Comparison of ENCODE assay signal across 14 mouse cellular contexts in the genomic region with DNA sequence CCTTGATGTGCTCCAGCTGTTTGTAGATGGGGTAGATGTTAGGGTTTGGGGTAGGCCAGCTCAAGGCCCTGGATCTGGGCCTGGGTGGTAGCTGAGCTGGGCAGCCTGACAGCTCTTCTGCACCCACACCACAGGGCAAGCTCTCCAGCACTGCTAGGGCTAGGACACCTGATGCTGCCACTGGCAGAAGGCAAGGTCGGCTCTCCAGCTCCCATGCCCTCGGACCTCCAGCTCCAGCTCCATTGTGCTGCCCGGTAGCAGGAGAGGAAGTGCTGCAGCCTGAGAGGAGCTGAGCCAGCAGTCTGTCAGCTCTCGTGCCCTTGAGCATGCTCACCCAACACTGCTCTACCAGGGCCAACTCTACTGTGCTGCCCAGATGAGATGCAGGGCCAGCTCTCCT. TPM values are rescaled to one million over a fixed set of nuclear protein-coding genes. Genes with fewer than 3 reads are reported as not detected.
A peak's percentile ranks its signal among the peaks of the same experiment; 100 is the strongest.
DNase-seq lines count a peak whose midpoint lies in the region; ATAC-seq lines count a peak whose summit lies in the region.
"Had no signal": no experiment of that assay in that cellular context is flagged by ENCODE, and none has a peak within 500 bp of the region (broad histone marks: within the 10 kb centered on the region; RNA-seq: fewer than 3 reads in every experiment).

No protein-coding gene starts in this region.

- H3K36me3 ChIP-seq in midbrain, embryonic 12.5 days: no peaks in the 10 kb centered on the region
- no peaks in the 10 kb centered on the region for H3K36me3 ChIP-seq in midbrain, embryonic 14.5 days (ENCODE audit: control insufficient read depth, insufficient read depth, low read length)
- H3K36me3 ChIP-seq: embryonic facial prominence, embryonic 15.5 days; forebrain, embryonic 12.5 days; heart, embryonic 15.5 days; hindbrain, embryonic 12.5 days; neural tube, embryonic 12.5 days had no signal

- peak; percentile 52; the same call in 1 of the 2 replicates for ATAC-seq in midbrain, embryonic 12.5 days (ENCODE audit: low FRiP score, low read depth)
- no peak for ATAC-seq in midbrain, embryonic 14.5 days (ENCODE audit: low FRiP score, low TSS enrichment)

- DNase-seq in layer of hippocampus, postnatal 10 days (ENCODE audit: low spot score in 2 of 2): peak; percentile 14 to 38
- no peak for DNase-seq in layer of hippocampus, adult 9-10 months (ENCODE audit: low spot score)
- DNase-seq in midbrain, embryonic 14.5 days: no peak
- DNase-seq in adrenal gland, adult 2 months: peak; percentile 80
- DNase-seq in adrenal gland, postnatal 10 days: peak; percentile 70
- no peak for DNase-seq in urinary bladder, postnatal 14 days (ENCODE audit: low spot score)
- DNase-seq in kidney, adult 11 months: no peak

- no peak overlapping the region for H3K4me3 ChIP-seq in midbrain, embryonic 12.5 days
- no peak overlapping the region for H3K4me3 ChIP-seq in midbrain, embryonic 14.5 days (replicated peaks; ENCODE audit: low read depth, low read length)
- H3K4me3 ChIP-seq: embryonic facial prominence, embryonic 15.5 days; forebrain, embryonic 12.5 days; heart, embryonic 15.5 days; hindbrain, embryonic 12.5 days; neural tube, embryonic 12.5 days had no signal

- no peak overlapping the region for H3K4me2 ChIP-seq in midbrain, embryonic 12.5 days (replicated peaks)
- no peak overlapping the region for H3K4me2 ChIP-seq in midbrain, embryonic 14.5 days (ENCODE audit: low read length)
- H3K4me2 ChIP-seq: embryonic facial prominence, embryonic 15.5 days; forebrain, embryonic 12.5 days; heart, embryonic 15.5 days; hindbrain, embryonic 12.5 days; neural tube, embryonic 12.5 days had no signal

- WGBS in midbrain, embryonic 12.5 days: 85% methylated on average over 4 of the region's 4 CpGs
- 90% methylated on average over 4 of the region's 4 CpGs for WGBS in midbrain, embryonic 14.5 days

- no peak overlapping the region for H3K27ac ChIP-seq in midbrain, embryonic 12.5 days (replicated peaks)
- H3K27ac ChIP-seq in midbrain, embryonic 14.5 days (replicated peaks; ENCODE audit: low read depth, low read length): no peak overlapping the region
- H3K27ac ChIP-seq: embryonic facial prominence, embryonic 15.5 days; forebrain, embryonic 12.5 days; heart, embryonic 15.5 days; hindbrain, embryonic 12.5 days; neural tube, embryonic 12.5 days had no signal

- H3K9ac ChIP-seq in midbrain, embryonic 12.5 days (replicated peaks): no peak overlapping the region
- H3K9ac ChIP-seq in midbrain, embryonic 14.5 days (replicated peaks; ENCODE audit: low read length): no peak overlapping the region
- H3K9ac ChIP-seq: embryonic facial prominence, embryonic 15.5 days; forebrain, embryonic 12.5 days; heart, embryonic 15.5 days; hindbrain, embryonic 12.5 days; neural tube, embryonic 12.5 days had no signal

- H3K27me3 ChIP-seq in midbrain, embryonic 12.5 days: peaks cover 7% of the 10 kb centered on the region
- H3K27me3 ChIP-seq in midbrain, embryonic 14.5 days (ENCODE audit: control insufficient read depth, insufficient read depth, low read length): no peaks in the 10 kb centered on the region
- H3K27me3 ChIP-seq: embryonic facial prominence, embryonic 15.5 days; forebrain, embryonic 12.5 days; heart, embryonic 15.5 days; hindbrain, embryonic 12.5 days; neural tube, embryonic 12.5 days had no signal

- H3K4me1 ChIP-seq in midbrain, embryonic 12.5 days: no peaks in the 10 kb centered on the region
- no peaks in the 10 kb centered on the region for H3K4me1 ChIP-seq in midbrain, embryonic 14.5 days (ENCODE audit: control insufficient read depth, insufficient read depth, low read length)
- H3K4me1 ChIP-seq: embryonic facial prominence, embryonic 15.5 days; forebrain, embryonic 12.5 days; hindbrain, embryonic 12.5 days; neural tube, embryonic 12.5 days had no signal

- no peaks in the 10 kb centered on the region for H3K9me3 ChIP-seq in midbrain, embryonic 12.5 days
- no peaks in the 10 kb centered on the region for H3K9me3 ChIP-seq in midbrain, embryonic 14.5 days (ENCODE audit: control insufficient read depth, low read length)
- H3K9me3 ChIP-seq: embryonic facial prominence, embryonic 15.5 days; forebrain, embryonic 12.5 days; heart, embryonic 15.5 days; hindbrain, embryonic 12.5 days; neural tube, embryonic 12.5 days had no signal

RNA-seq across cellular contexts. Expression of a gene that starts 8.3 kb away (rescaled TPM):
- 1 to 10 TPM; 5.6 to 6.0 TPM for total RNA-seq in layer of hippocampus, postnatal 10 days (2021)
- polyA plus RNA-seq in midbrain, embryonic 12.5 days (2016; fragmentation: Nextera tagmentation; extraction: Ambion mirVana): 0.70 and 0.80 TPM in 2 replicates
- 0.85 and 1.8 TPM in 2 replicates for polyA plus RNA-seq in midbrain, embryonic 14.5 days (2014; fragmentation: Nextera tagmentation; extraction: Ambion mirVana)
- 1 to 10 TPM; 5.9 to 9.4 TPM for total RNA-seq in adrenal gland, adult 2 months (2021)
- polyA plus RNA-seq in adrenal gland, adult 2 months (2012; rRNA removed): 1.2 and 1.5 TPM in 2 replicates
- 1 to 10 TPM; 7.0 to 7.5 TPM for total RNA-seq in adrenal gland, postnatal 10 days (2021)
- total RNA-seq: CH12.LX had no signal

Comparison
In these comparisons a context has a peak if more than half of its experiments do, and no peak if none do; other contexts are left out.
1. DNase-seq: peak in layer of hippocampus, postnatal 10 days (2 of 2), adrenal gland, adult 2 months (single experiment) and adrenal gland, postnatal 10 days (single experiment); none in layer of hippocampus, adult 9-10 months (single experiment), midbrain, embryonic 14.5 days (single experiment), urinary bladder, postnatal 14 days (single experiment) and kidney, adult 11 months (single experiment).